Mouse (Mus musculus) liver, embryonic 15.5 days (tissue): ENCODE results near the gene P3h3. TPM values are rescaled to one million over a fixed set of nuclear protein-coding genes. Genes with fewer than 3 reads are reported as not detected.

ENCODE experiments used
- ATAC-seq: fragments of 200-750 bp; cut with Nextera tagmentation; 2 replicates; pipeline ENCODE4 v1.8.0; 2017; ENCODE audit warnings: moderate number of reproducible peaks, mild to moderate bottlenecking, moderate library complexity; ENCODE audit not compliant: insufficient read depth
- H3K27ac ChIP-seq: fragments of 300-500 bp; sonication (generic); replicated peaks from 2 replicates; pipeline ENCODE4 v1.5.1; 2015; ENCODE audit warnings: mild to moderate bottlenecking, inconsistent platforms
- H3K27me3 ChIP-seq: fragments of 300-500 bp; sonication (generic); 2 replicates; pipeline ENCODE4 v1.6.1; 2015; ENCODE audit warnings: mild to moderate bottlenecking, inconsistent platforms
- H3K36me3 ChIP-seq: fragments of 300-500 bp; sonication (generic); replicated peaks from 2 replicates; pipeline ENCODE4 v1.6.1; 2015; ENCODE audit warnings: moderate library complexity, mild to moderate bottlenecking, inconsistent platforms
- H3K4me1 ChIP-seq: fragments of 300-500 bp; sonication (generic); replicated peaks from 2 replicates; pipeline ENCODE4 v1.6.1; 2015; ENCODE audit warnings: inconsistent platforms
- H3K4me2 ChIP-seq: fragments of 300-500 bp; sonication (generic); 2 replicates; pipeline ENCODE4 v1.6.1; 2015; ENCODE audit warnings: moderate library complexity, mild to moderate bottlenecking, inconsistent platforms
- H3K4me3 ChIP-seq: fragments of 300-500 bp; sonication (generic); replicated peaks from 2 replicates; pipeline ENCODE4 v1.5.1; 2015; ENCODE audit warnings: mild to moderate bottlenecking, inconsistent platforms
- H3K9ac ChIP-seq: fragments of 300-500 bp; sonication (generic); 2 replicates; pipeline ENCODE4 v1.6.1; 2015; ENCODE audit warnings: moderate library complexity, mild to moderate bottlenecking, inconsistent platforms
- H3K9me3 ChIP-seq: fragments of 300-500 bp; sonication (generic); replicated peaks from 2 replicates; pipeline ENCODE4 v1.6.1; 2016; ENCODE audit warnings: inconsistent platforms
- WGBS: fragments of 180-500 bp; shearing (Covaris S2); methylation state at CpG from one replicate; pipeline ENCODE4 v1.1.7; 2015; ENCODE audit warnings: mixed read lengths; ENCODE audit not compliant: insufficient replicate concordance; 5-methylcytosine and 5-hydroxymethylcytosine counted together
- polyA plus RNA-seq: library from polyadenylated mRNA; unstranded; fragments of >200 nt; fragmentation: Nextera tagmentation; extraction: Ambion mirVana; gene quantifications from 2 replicates; pipeline ENCODE4 v1.2.1, GENCODE M21; 2015

Gene P3h3
- polyA plus RNA-seq, 1 experiment from 2014 or later = 1.6 TPM

- ATAC-seq = no peak
- WGBS = 43% methylated on average over 6 of the region's 6 CpGs
Measured at GRCm38 (mm10) chr6:124890997-124891396, 33.4 kb upstream of the P3h3 start.

GRCm38 (mm10) chr6:124888555-124889125, 31.1 kb upstream of the P3h3 start:
- ATAC-seq = no peak
- 71% methylated on average over 6 of the region's 6 CpGs for WGBS

More at GRCm38 (mm10) chr6:124890997-124891396, 33.4 kb upstream of the P3h3 start:
- Histone ChIP-seq H3K27ac (no peak overlapping the region), H3K36me3 (no peaks in the 10 kb centered on the region), H3K27me3 (no peaks in the 10 kb centered on the region), H3K4me2 (no peak overlapping the region), H3K9me3 (no peaks in the 10 kb centered on the region), H3K4me3 (no peak overlapping the region), H3K9ac (no peak overlapping the region), H3K4me1 (no peaks in the 10 kb centered on the region)

GRCm38 (mm10) chr6:124887986-124888385, 30.4 kb upstream of the P3h3 start, which contains the start of gene Cd4:
Gene Cd4 (minus strand): TSS chr6:124888221.
- Histone ChIP-seq H3K4me1 (no peaks in the 10 kb centered on the region), H3K36me3 (no peaks in the 10 kb centered on the region), H3K4me2 (no peak within 1 kb of the TSS), H3K4me3 (no peak within 1 kb of the TSS), H3K27ac (no peak within 1 kb of the TSS), H3K9me3 (no peaks in the 10 kb centered on the region), H3K27me3 (no peaks in the 10 kb centered on the region), H3K9ac (no peak within 1 kb of the TSS)
- no peak for ATAC-seq
- WGBS = 51% methylated on average over 9 of the region's 9 CpGs

More at GRCm38 (mm10) chr6:124888555-124889125, 31.1 kb upstream of the P3h3 start:
- no peak overlapping the region for H3K4me3 ChIP-seq
- H3K27ac ChIP-seq = no peak overlapping the region
- H3K4me2 ChIP-seq = no peak overlapping the region
- H3K4me1 ChIP-seq = no peaks in the 10 kb centered on the region
- no peaks in the 10 kb centered on the region for H3K36me3 ChIP-seq
- no peak overlapping the region for H3K9ac ChIP-seq
- H3K9me3 ChIP-seq = no peaks in the 10 kb centered on the region
- no peaks in the 10 kb centered on the region for H3K27me3 ChIP-seq

- 57% methylated on average over 8 of the region's 8 CpGs for WGBS
- no peaks in the 10 kb centered on the region for H3K27me3 ChIP-seq
- H3K27ac ChIP-seq = no peak overlapping the region
- no peaks in the 10 kb centered on the region for H3K4me1 ChIP-seq
- H3K9me3 ChIP-seq = no peaks in the 10 kb centered on the region
- H3K36me3 ChIP-seq = no peaks in the 10 kb centered on the region
- H3K9ac ChIP-seq = no peak overlapping the region
- no peak overlapping the region for H3K4me2 ChIP-seq
- ATAC-seq = no peak
- H3K4me3 ChIP-seq = no peak overlapping the region
Measured at GRCm38 (mm10) chr6:124885956-124886381, 28.4 kb upstream of the P3h3 start.

GRCm38 (mm10) chr6:124884714-124885500, 27.4 kb upstream of the P3h3 start:
- 51% methylated on average over 10 of the region's 10 CpGs for WGBS
- no peaks in the 10 kb centered on the region for H3K4me1 ChIP-seq
- H3K9ac ChIP-seq = no peak overlapping the region
- no peak overlapping the region for H3K4me2 ChIP-seq
- H3K27ac ChIP-seq = no peak overlapping the region
- H3K36me3 ChIP-seq = no peaks in the 10 kb centered on the region
- peaks cover 5% of the 10 kb centered on the region; the same call in 1 of the 2 replicates for H3K27me3 ChIP-seq
- no peak for ATAC-seq
- H3K4me3 ChIP-seq = no peak overlapping the region
- no peaks in the 10 kb centered on the region for H3K9me3 ChIP-seq

GRCm38 (mm10) chr6:124883351-124883750, 25.8 kb upstream of the P3h3 start:
- ATAC-seq = no peak
- 67% methylated on average over 10 of the region's 10 CpGs for WGBS
- H3K9me3 ChIP-seq = no peaks in the 10 kb centered on the region
- peaks cover 6% of the 10 kb centered on the region; the same call in 1 of the 2 replicates for H3K27me3 ChIP-seq
- H3K36me3 ChIP-seq = no peaks in the 10 kb centered on the region
- H3K27ac ChIP-seq = no peak overlapping the region
- no peak overlapping the region for H3K4me2 ChIP-seq
- no peak overlapping the region for H3K9ac ChIP-seq
- H3K4me1 ChIP-seq = no peaks in the 10 kb centered on the region
- H3K4me3 ChIP-seq = no peak overlapping the region

- Histone ChIP-seq H3K9me3 (no peaks in the 10 kb centered on the region), H3K9ac (no peak overlapping the region), H3K4me3 (no peak overlapping the region), H3K27ac (no peak overlapping the region), H3K4me2 (no peak overlapping the region), H3K4me1 (no peaks in the 10 kb centered on the region), H3K27me3 (peaks cover 6% of the 10 kb centered on the region; the same call in 1 of the 2 replicates), H3K36me3 (no peaks in the 10 kb centered on the region)
- ATAC-seq = no peak
- 78% methylated on average over 9 of the region's 9 CpGs for WGBS
Measured at GRCm38 (mm10) chr6:124881821-124882220, 24.3 kb upstream of the P3h3 start.

- peaks cover 6% of the 10 kb centered on the region; the same call in 1 of the 2 replicates for H3K27me3 ChIP-seq
- no peak overlapping the region for H3K9ac ChIP-seq
- no peak overlapping the region for H3K27ac ChIP-seq
- no peak for ATAC-seq
- H3K9me3 ChIP-seq = no peaks in the 10 kb centered on the region
- WGBS = 54% methylated on average over 6 of the region's 6 CpGs
- H3K4me3 ChIP-seq = no peak overlapping the region
- no peaks in the 10 kb centered on the region for H3K36me3 ChIP-seq
- no peak overlapping the region for H3K4me2 ChIP-seq
- no peaks in the 10 kb centered on the region for H3K4me1 ChIP-seq
Measured at GRCm38 (mm10) chr6:124879390-124879789, 21.8 kb upstream of the P3h3 start.

GRCm38 (mm10) chr6:124874348-124874747, 16.8 kb upstream of the P3h3 start:
- Histone ChIP-seq H3K4me1 (no peaks in the 10 kb centered on the region), H3K4me2 (no peak overlapping the region), H3K4me3 (no peak overlapping the region), H3K27me3 (0 out of 2 replicates have a peak, but pooled peaks cover 2% of the 10 kb centered on the region), H3K36me3 (no peaks in the 10 kb centered on the region), H3K9me3 (no peaks in the 10 kb centered on the region), H3K9ac (no peak overlapping the region), H3K27ac (no peak overlapping the region)
- ATAC-seq = no peak
- 12% methylated on average over 2 of the region's 3 CpGs for WGBS

- WGBS = 53% methylated on average over 6 of the region's 7 CpGs
- Histone ChIP-seq H3K9ac (no peak overlapping the region), H3K27me3 (peaks cover 58% of the 10 kb centered on the region)
Measured at GRCm38 (mm10) chr6:124866560-124866959, 9.0 kb upstream of the P3h3 start.

GRCm38 (mm10) chr6:124865766-124866362, 8.3 kb upstream of the P3h3 start:
- no peaks in the 10 kb centered on the region for H3K36me3 ChIP-seq

More at GRCm38 (mm10) chr6:124866560-124866959, 9.0 kb upstream of the P3h3 start:
- Histone ChIP-seq H3K4me1 (0 out of 2 replicates have a peak, but pooled peaks cover 5% of the 10 kb centered on the region), H3K27ac (no peak overlapping the region), H3K36me3 (no peaks in the 10 kb centered on the region), H3K4me2 (no peak overlapping the region), H3K9me3 (no peaks in the 10 kb centered on the region), H3K4me3 (no peak overlapping the region)
- ATAC-seq = no peak

More at GRCm38 (mm10) chr6:124865766-124866362, 8.3 kb upstream of the P3h3 start:
- H3K27me3 ChIP-seq = peaks cover 65% of the 10 kb centered on the region
- no peak overlapping the region for H3K27ac ChIP-seq
- no peak overlapping the region for H3K9ac ChIP-seq
- H3K4me3 ChIP-seq = no peak overlapping the region
- H3K4me1 ChIP-seq = 0 out of 2 replicates have a peak, but pooled peaks cover 5% of the 10 kb centered on the region
- no peak for ATAC-seq
- 62% methylated on average over 18 of the region's 18 CpGs for WGBS
- H3K4me2 ChIP-seq = no peak overlapping the region
- no peaks in the 10 kb centered on the region for H3K9me3 ChIP-seq
